Mouse (Mus musculus): ENCODE results near the gene Nsg2. TPM values are rescaled to one million over a fixed set of nuclear protein-coding genes. Genes with fewer than 3 reads are reported as not detected.
A peak's percentile ranks its signal among the peaks of the same experiment; 100 is the strongest.

Gene Nsg2
- polyA plus RNA-seq, 1 experiment from 2014 or later = 2.7 TPM

DNA sequence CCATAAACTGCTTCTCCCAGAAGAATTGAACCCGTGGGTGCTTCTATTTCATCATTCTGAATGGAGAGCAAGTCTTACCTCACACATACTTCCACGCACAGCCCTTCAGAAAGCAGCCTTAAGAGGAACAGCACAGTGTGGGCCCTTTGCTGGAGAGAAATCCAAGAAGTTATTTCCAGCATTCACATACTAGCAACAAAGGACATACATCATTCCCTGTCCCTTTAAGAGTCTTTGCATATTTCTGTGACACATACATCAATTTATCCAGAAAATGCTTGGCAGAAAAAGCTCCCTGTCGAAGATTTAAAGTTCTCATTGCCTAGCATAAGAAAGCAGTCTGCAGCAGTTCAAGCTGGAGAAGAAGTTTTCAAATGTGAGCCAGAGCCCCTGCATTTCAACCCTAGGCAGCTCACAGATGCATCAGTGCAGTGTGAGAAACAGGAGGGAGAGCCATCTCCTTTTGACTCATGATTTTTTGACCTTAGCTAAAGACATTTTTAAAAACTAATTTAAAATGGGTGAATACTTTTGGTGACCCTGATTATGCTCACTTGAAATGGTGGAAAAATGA lies 100.9 kb downstream of the Nsg2 start:
- no peaks in the 10 kb centered on the region for H3K9me3 ChIP-seq (ENCODE audit: control insufficient read depth, low read depth, low read length)
- 18% methylated on average over 3 of the region's 3 CpGs for WGBS
- H3K4me2 ChIP-seq (replicated peaks; ENCODE audit: low read depth, low read length) = no peak overlapping the region
- ATAC-seq (ENCODE audit: insufficient number of reproducible peaks, insufficient read depth, low FRiP score, low read depth) = peak; percentile 81; the same call in 1 of the 2 replicates
- peaks cover 22% of the 10 kb centered on the region; the same call in 1 of the 2 replicates for H3K4me1 ChIP-seq (ENCODE audit: control insufficient read depth, insufficient read depth, low read length)
- H3K36me3 ChIP-seq (ENCODE audit: control insufficient read depth, insufficient read depth, low read length) = no peaks in the 10 kb centered on the region
- no peak overlapping the region for H3K9ac ChIP-seq (replicated peaks; ENCODE audit: low read depth, low read length)
- no peaks in the 10 kb centered on the region for H3K27me3 ChIP-seq (ENCODE audit: control insufficient read depth, insufficient read depth, low read length)
- H3K4me3 ChIP-seq (ENCODE audit: low read depth, low read length) = no peak overlapping the region
- peak overlapping the region; percentile 44; the same call in 1 of the 2 replicates for H3K27ac ChIP-seq (ENCODE audit: low read length)

DNA sequence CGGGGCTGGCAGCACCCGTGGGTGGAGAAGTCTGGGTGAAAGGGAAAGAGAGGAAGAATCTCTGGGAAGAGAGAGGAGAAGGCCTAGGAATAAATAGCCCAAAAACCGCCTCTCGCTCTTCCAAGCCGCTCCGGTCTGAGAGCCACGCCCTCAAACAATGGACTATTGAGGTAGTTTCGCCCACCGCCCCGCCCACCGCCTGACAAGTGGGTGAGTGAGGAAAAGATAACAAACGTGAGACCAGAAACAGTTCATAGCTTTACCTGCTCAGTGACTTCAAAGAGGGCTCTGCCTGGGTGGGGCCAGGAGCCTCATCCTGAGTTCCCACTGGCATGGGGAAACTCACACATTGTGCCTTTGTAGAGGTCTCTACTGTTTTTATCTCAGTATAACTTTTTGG lies 102.7 kb downstream of the Nsg2 start:
- H3K36me3 ChIP-seq (ENCODE audit: control insufficient read depth, insufficient read depth, low read length) = no peaks in the 10 kb centered on the region
- H3K4me2 ChIP-seq (replicated peaks; ENCODE audit: low read depth, low read length) = peak overlapping the region; percentile 22; the same call in 1 of the 2 replicates
- WGBS = 17% methylated on average over 12 of the region's 12 CpGs
- no peak overlapping the region for H3K9ac ChIP-seq (replicated peaks; ENCODE audit: low read depth, low read length)
- H3K4me3 ChIP-seq (ENCODE audit: low read depth, low read length) = no peak overlapping the region
- H3K27ac ChIP-seq (ENCODE audit: low read length) = no peak overlapping the region
- peaks cover 22% of the 10 kb centered on the region; the same call in 1 of the 2 replicates for H3K4me1 ChIP-seq (ENCODE audit: control insufficient read depth, insufficient read depth, low read length)
- H3K27me3 ChIP-seq (ENCODE audit: control insufficient read depth, insufficient read depth, low read length) = no peaks in the 10 kb centered on the region
- ATAC-seq (ENCODE audit: insufficient number of reproducible peaks, insufficient read depth, low FRiP score, low read depth) = no peak
- no peaks in the 10 kb centered on the region for H3K9me3 ChIP-seq (ENCODE audit: control insufficient read depth, low read depth, low read length)

DNA sequence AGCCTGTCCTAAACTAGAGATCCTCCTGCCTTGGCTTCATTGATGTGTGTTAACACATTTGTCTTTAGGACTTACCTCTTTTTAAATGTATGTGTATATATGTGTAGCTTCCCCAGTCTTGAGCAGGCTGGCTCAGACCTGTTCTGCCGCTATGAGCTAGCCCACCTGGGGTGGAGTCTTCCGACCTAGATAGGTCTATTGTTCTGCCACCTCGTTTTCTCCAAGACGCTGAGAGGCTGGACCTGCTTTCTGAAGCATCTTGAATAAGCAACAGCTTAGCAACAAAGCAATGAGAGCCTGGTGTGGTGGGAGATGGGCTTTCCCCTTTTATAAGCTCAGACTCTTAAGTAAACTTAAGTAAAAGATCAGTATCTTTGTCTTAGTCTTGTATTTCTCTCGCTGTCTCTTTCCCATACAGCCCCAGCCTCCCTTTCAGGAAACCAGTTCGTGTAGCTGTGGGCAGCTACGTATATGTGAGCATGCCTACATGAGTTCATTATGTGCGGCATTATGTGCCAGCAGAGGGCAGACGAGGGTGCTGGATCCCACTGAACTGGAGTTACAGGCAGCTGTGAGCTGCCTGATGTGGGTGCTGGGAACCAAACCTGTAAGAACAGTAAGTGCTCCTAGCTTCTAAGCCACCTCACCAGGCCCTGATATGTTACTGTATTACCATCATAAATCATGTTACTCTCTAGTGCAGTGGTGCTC lies 104.3 kb downstream of the Nsg2 start:
- H3K27ac ChIP-seq (ENCODE audit: low read length) = no peak overlapping the region
- no peak overlapping the region for H3K9ac ChIP-seq (replicated peaks; ENCODE audit: low read depth, low read length)
- ATAC-seq (ENCODE audit: insufficient number of reproducible peaks, insufficient read depth, low FRiP score, low read depth) = no peak
- 63% methylated on average over 9 of the region's 9 CpGs for WGBS
- H3K4me2 ChIP-seq (replicated peaks; ENCODE audit: low read depth, low read length) = no peak overlapping the region
- H3K27me3 ChIP-seq (ENCODE audit: control insufficient read depth, insufficient read depth, low read length) = no peaks in the 10 kb centered on the region
- H3K36me3 ChIP-seq (ENCODE audit: control insufficient read depth, insufficient read depth, low read length) = no peaks in the 10 kb centered on the region
- no peak overlapping the region for H3K4me3 ChIP-seq (ENCODE audit: low read depth, low read length)
- peaks cover 22% of the 10 kb centered on the region; the same call in 1 of the 2 replicates for H3K4me1 ChIP-seq (ENCODE audit: control insufficient read depth, insufficient read depth, low read length)
- H3K9me3 ChIP-seq (ENCODE audit: control insufficient read depth, low read depth, low read length) = no peaks in the 10 kb centered on the region

DNA sequence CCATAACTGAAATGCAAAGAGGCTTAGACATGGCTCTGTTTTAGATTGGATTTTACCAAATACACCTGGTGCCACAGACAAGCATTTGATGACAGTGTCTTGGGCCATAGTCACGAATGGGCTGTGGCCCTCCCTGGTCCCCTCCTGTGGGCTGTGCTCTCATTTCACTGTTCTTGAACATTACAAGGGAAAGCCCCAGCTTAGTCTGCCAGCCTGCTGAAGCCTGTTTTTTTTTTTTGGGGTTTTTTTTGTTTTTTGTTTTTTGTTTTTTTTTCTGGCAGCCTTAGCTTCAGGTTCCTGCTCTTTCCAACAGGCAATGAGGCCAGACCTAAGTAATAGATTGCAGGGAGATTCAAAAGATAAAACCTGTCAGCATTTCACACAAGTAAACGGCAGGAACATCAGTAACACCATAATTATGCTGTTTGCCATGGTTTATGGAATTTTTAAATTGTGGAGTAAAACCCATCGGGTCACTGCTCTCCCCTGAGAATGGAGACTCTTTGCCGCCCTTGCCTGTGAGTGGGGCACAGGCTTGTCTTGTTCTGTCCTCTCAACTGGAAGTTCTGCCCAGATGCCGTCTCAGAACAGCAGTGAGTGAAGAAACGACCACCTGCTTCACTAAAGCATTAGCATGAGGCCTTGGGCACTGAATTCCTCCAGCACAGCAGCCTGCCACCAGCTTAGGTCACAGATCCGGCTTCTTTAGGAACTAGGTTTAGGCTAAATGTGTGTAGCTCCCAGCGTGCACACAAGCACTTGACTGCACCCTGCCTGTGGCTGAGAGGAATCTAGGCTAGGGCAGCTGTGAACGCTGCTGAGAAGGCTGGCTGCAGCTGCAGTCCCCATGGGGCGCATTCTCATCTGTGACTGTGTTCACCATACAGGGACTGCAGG lies 105.7 kb downstream of the Nsg2 start:
- no peaks in the 10 kb centered on the region for H3K27me3 ChIP-seq (ENCODE audit: control insufficient read depth, insufficient read depth, low read length)
- 49% methylated on average over 10 of the region's 10 CpGs for whole genome bisulfite sequencing
- H3K9me3 ChIP-seq (ENCODE audit: control insufficient read depth, low read depth, low read length) = no peaks in the 10 kb centered on the region
- H3K27ac ChIP-seq (ENCODE audit: low read length) = no peak overlapping the region
- peaks cover 18% of the 10 kb centered on the region; the same call in 1 of the 2 replicates for H3K4me1 ChIP-seq (ENCODE audit: control insufficient read depth, insufficient read depth, low read length)
- ATAC-seq (ENCODE audit: insufficient number of reproducible peaks, insufficient read depth, low FRiP score, low read depth) = no peak
- H3K36me3 ChIP-seq (ENCODE audit: control insufficient read depth, insufficient read depth, low read length) = no peaks in the 10 kb centered on the region
- no peak overlapping the region for H3K9ac ChIP-seq (replicated peaks; ENCODE audit: low read depth, low read length)
- H3K4me3 ChIP-seq (ENCODE audit: low read depth, low read length) = no peak overlapping the region
- H3K4me2 ChIP-seq (replicated peaks; ENCODE audit: low read depth, low read length) = no peak overlapping the region

DNA sequence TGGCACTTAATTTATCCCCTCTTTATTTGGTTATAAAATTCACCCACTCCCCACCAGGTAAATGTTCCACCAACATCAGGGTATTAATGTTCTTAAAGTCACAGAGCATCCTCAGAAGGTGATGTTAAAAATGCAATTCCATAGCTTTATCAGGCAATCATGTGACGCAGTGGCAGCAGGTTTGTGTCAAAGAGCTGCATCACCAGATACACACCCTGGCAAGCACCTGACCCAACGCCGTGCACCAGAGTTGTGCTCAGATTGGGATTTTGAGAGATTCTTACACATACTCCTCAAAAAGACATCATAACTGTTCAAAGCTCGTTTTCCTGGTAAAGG lies 106.4 kb downstream of the Nsg2 start:
- Histone ChIP-seq H3K36me3 (ENCODE audit: control insufficient read depth, insufficient read depth, low read length) (no peaks in the 10 kb centered on the region), H3K4me1 (ENCODE audit: control insufficient read depth, insufficient read depth, low read length) (peaks cover 13% of the 10 kb centered on the region; the same call in 1 of the 2 replicates), H3K9me3 (ENCODE audit: control insufficient read depth, low read depth, low read length) (no peaks in the 10 kb centered on the region), H3K4me2 (replicated peaks; ENCODE audit: low read depth, low read length) (no peak overlapping the region), H3K27ac (ENCODE audit: low read length) (no peak overlapping the region), H3K4me3 (ENCODE audit: low read depth, low read length) (no peak overlapping the region), H3K27me3 (ENCODE audit: control insufficient read depth, insufficient read depth, low read length) (no peaks in the 10 kb centered on the region), H3K9ac (replicated peaks; ENCODE audit: low read depth, low read length) (no peak overlapping the region)
- 85% methylated on average over 4 of the region's 4 CpGs for WGBS
- ATAC-seq (ENCODE audit: insufficient number of reproducible peaks, insufficient read depth, low FRiP score, low read depth) = no peak

GRCm38 (mm10) chr11:32108441-32108840 lies 108.2 kb downstream of the Nsg2 start:
- WGBS = 72% methylated on average over 8 of the region's 8 CpGs
- H3K36me3 ChIP-seq (ENCODE audit: control insufficient read depth, insufficient read depth, low read length) = no peaks in the 10 kb centered on the region
- H3K27ac ChIP-seq (ENCODE audit: low read length) = no peak overlapping the region
- no peaks in the 10 kb centered on the region for H3K4me1 ChIP-seq (ENCODE audit: control insufficient read depth, insufficient read depth, low read length)
- H3K27me3 ChIP-seq (ENCODE audit: control insufficient read depth, insufficient read depth, low read length) = no peaks in the 10 kb centered on the region
- no peaks in the 10 kb centered on the region for H3K9me3 ChIP-seq (ENCODE audit: control insufficient read depth, low read depth, low read length)
- no peak overlapping the region for H3K4me3 ChIP-seq (ENCODE audit: low read depth, low read length)
- H3K9ac ChIP-seq (replicated peaks; ENCODE audit: low read depth, low read length) = no peak overlapping the region
- no peak overlapping the region for H3K4me2 ChIP-seq (replicated peaks; ENCODE audit: low read depth, low read length)
- no peak for ATAC-seq (ENCODE audit: insufficient number of reproducible peaks, insufficient read depth, low FRiP score, low read depth)

Other genes with a start within 250 kb of the Nsg2 start
- 4.9 and 6.5 TPM in 2 replicates for gene Cpeb4, start 128.3 kb upstream of the Nsg2 start, polyA plus RNA-seq (2014; fragmentation: Nextera tagmentation; extraction: Ambion mirVana)
- gene 4930524B15Rik, start 34.9 kb upstream of the Nsg2 start, polyA plus RNA-seq (2014; fragmentation: Nextera tagmentation; extraction: Ambion mirVana) = 0.12 and 0.17 TPM in 2 replicates
- gene Il9r, start 199.8 kb downstream of the Nsg2 start, polyA plus RNA-seq (2014; fragmentation: Nextera tagmentation; extraction: Ambion mirVana) = 0.06 and 0.07 TPM in 2 replicates
- gene Snrnp25, start 205.0 kb downstream of the Nsg2 start, polyA plus RNA-seq (2014; fragmentation: Nextera tagmentation; extraction: Ambion mirVana) = 52.9 and 60.4 TPM in 2 replicates
- 46.1 and 46.5 TPM in 2 replicates for gene Rhbdf1, start 221.8 kb downstream of the Nsg2 start, polyA plus RNA-seq (2014; fragmentation: Nextera tagmentation; extraction: Ambion mirVana)
- gene Mpg, start 226.0 kb downstream of the Nsg2 start, polyA plus RNA-seq (2014; fragmentation: Nextera tagmentation; extraction: Ambion mirVana) = 37.9 and 38.4 TPM in 2 replicates

Measured in stomach, embryonic 14.5 days (tissue).